In genomic region chr4:55541221-55541620, GRCm38 (mm10) we compare ENCODE assay signal across 20 mouse cellular contexts. TPM values are rescaled to one million over a fixed set of nuclear protein-coding genes. Genes with fewer than 3 reads are reported as not detected.
DNase-seq lines count a peak whose midpoint lies in the region; ATAC-seq and TF ChIP-seq lines count a peak whose summit lies in the region.
"Had no signal": no experiment of that assay in that cellular context is flagged by ENCODE, and none has a peak within 500 bp of the region (broad histone marks: within the 10 kb centered on the region; RNA-seq: fewer than 3 reads in every experiment).

No protein-coding gene starts in this region.

- no peak overlapping the region for H3K9ac ChIP-seq in lung, embryonic 16.5 days (ENCODE audit: low read length)
- no peak overlapping the region for H3K9ac ChIP-seq in heart, embryonic 13.5 days
- H3K9ac ChIP-seq: limb, embryonic 12.5 days; liver, embryonic 12.5 days had no signal

- H3K79me2 ChIP-seq in myocyte (ENCODE audit: control insufficient read depth, insufficient read depth): no peaks in the 10 kb centered on the region

- intact Hi-C loops in left cerebral cortex, postnatal 4 days (cut with DNase I): no loop called here

- H3ac ChIP-seq in myocyte (ENCODE audit: control insufficient read depth, insufficient read length): no peak overlapping the region

- H3K27ac ChIP-seq in lung, embryonic 16.5 days (ENCODE audit: low read length): no peak overlapping the region
- H3K27ac ChIP-seq in heart, embryonic 13.5 days (replicated peaks): peak overlapping the region; percentile 32; the same call in 1 of the 2 replicates
- H3K27ac ChIP-seq: hindbrain, embryonic 10.5 days; hindbrain, postnatal 0 days; limb, embryonic 12.5 days; liver, embryonic 12.5 days; macrophage; midbrain, embryonic 10.5 days; stomach, postnatal 0 days had no signal

- H3K4me1 ChIP-seq in lung, embryonic 16.5 days (replicated peaks; ENCODE audit: control insufficient read depth, insufficient read depth, low read length): no peaks in the 10 kb centered on the region
- H3K4me1 ChIP-seq in heart, embryonic 13.5 days: peaks cover 39% of the 10 kb centered on the region
- H3K4me1 ChIP-seq: hindbrain, embryonic 10.5 days; limb, embryonic 12.5 days; liver, embryonic 12.5 days; midbrain, embryonic 10.5 days had no signal

- no peak overlapping the region for H3K4me3 ChIP-seq in lung, embryonic 16.5 days (ENCODE audit: low read length)
- no peak overlapping the region for H3K4me3 ChIP-seq in heart, embryonic 13.5 days
- H3K4me3 ChIP-seq in myocyte: no peak overlapping the region
- H3K4me3 ChIP-seq: hindbrain, embryonic 10.5 days; limb, embryonic 12.5 days; liver, embryonic 12.5 days; midbrain, embryonic 10.5 days had no signal

- peak; percentile 26; the same call in 1 of the 2 replicates for ATAC-seq in lung, embryonic 16.5 days (ENCODE audit: low read depth)
- ATAC-seq in heart, embryonic 13.5 days (ENCODE audit: extremely low read depth, insufficient number of reproducible peaks, low FRiP score, low TSS enrichment): no peak; the same call in 1 of the 2 replicates
- ATAC-seq: forebrain, embryonic 14.5 days; hindbrain, postnatal 0 days; liver, embryonic 12.5 days had no signal

- no peak for TF ChIP-seq POLR2A in myocyte (IDR thresholded peaks at IDR 0.05; ENCODE audit: insufficient read length, low read depth)

- no peak for DNase-seq in lung, adult 18-20 months
- DNase-seq in heart, postnatal 4 days: peak; percentile 17
- no peak for DNase-seq in gastrocnemius, adult 18-20 months (ENCODE audit: low spot score)
- DNase-seq in left cerebral cortex, postnatal 4 days: no peak
- DNase-seq: cerebellum, adult 2 months; cerebellum, postnatal 36 days; gastrocnemius, postnatal 36 days; kidney, adult 8-10 months; kidney, postnatal 25 days had no signal

- H3K27me3 ChIP-seq in lung, embryonic 16.5 days (ENCODE audit: control insufficient read depth, insufficient read depth, low read depth, low read length): no peaks in the 10 kb centered on the region
- H3K27me3 ChIP-seq in heart, embryonic 13.5 days (replicated peaks): 0 out of 2 replicates have a peak, but pooled peaks cover 3% of the 10 kb centered on the region
- no peaks in the 10 kb centered on the region for H3K27me3 ChIP-seq in myocyte (ENCODE audit: control insufficient read depth, insufficient read depth, insufficient read length)
- H3K27me3 ChIP-seq: limb, embryonic 12.5 days had no signal

- H3K4me2 ChIP-seq in lung, embryonic 16.5 days (ENCODE audit: low read depth, low read length): no peak overlapping the region
- no peak overlapping the region for H3K4me2 ChIP-seq in heart, embryonic 13.5 days
- H3K4me2 ChIP-seq in myocyte (ENCODE audit: low read depth): peak overlapping the region; percentile 66
- H3K4me2 ChIP-seq: limb, embryonic 12.5 days; liver, embryonic 12.5 days had no signal

- 29% methylated on average over 4 of the region's 4 CpGs for WGBS in lung, embryonic 16.5 days
- 13% methylated on average over 4 of the region's 4 CpGs for WGBS in heart, embryonic 13.5 days

- H3K36me3 ChIP-seq in lung, embryonic 16.5 days (ENCODE audit: control insufficient read depth, insufficient read depth, low read length): no peaks in the 10 kb centered on the region
- H3K36me3 ChIP-seq in heart, embryonic 13.5 days: no peaks in the 10 kb centered on the region
- H3K36me3 ChIP-seq in myocyte (ENCODE audit: control insufficient read depth, insufficient read depth): no peaks in the 10 kb centered on the region
- H3K36me3 ChIP-seq: hindbrain, embryonic 10.5 days; limb, embryonic 12.5 days; liver, embryonic 12.5 days; midbrain, embryonic 10.5 days had no signal

- no peaks in the 10 kb centered on the region for H3K9me3 ChIP-seq in lung, embryonic 16.5 days (ENCODE audit: control insufficient read depth, low read length)
- no peaks in the 10 kb centered on the region for H3K9me3 ChIP-seq in heart, embryonic 13.5 days
- H3K9me3 ChIP-seq: hindbrain, embryonic 10.5 days; limb, embryonic 12.5 days; liver, embryonic 12.5 days; midbrain, embryonic 10.5 days had no signal

TF ChIP-seq in myocyte, 11 proteins besides CTCF, POLR2A, EP300 and RAD21:
- no peak for TF ChIP-seq E2F4 (IDR thresholded peaks at IDR 0.05; ENCODE audit: insufficient read depth)
- TF ChIP-seq MYOG (IDR thresholded peaks at IDR 0.05; ENCODE audit: control insufficient read depth in 1 of 3, insufficient read depth in 1 of 3, insufficient read length in 2 of 3, low read depth in 2 of 3): no peak
- TF ChIP-seq MAX (IDR thresholded peaks at IDR 0.05; ENCODE audit: low read depth): no peak
- no peak for TF ChIP-seq TCF3 (IDR thresholded peaks at IDR 0.05; ENCODE audit: insufficient read length, low read depth)
- no peak for TF ChIP-seq MYOD1 (IDR thresholded peaks at IDR 0.05; ENCODE audit: control insufficient read depth in 1 of 3, insufficient read length in 2 of 3, low read depth in 2 of 3)
- no peak for TF ChIP-seq USF1 (IDR thresholded peaks at IDR 0.05; ENCODE audit: low read depth)
- peak; percentile 39 for TF ChIP-seq POLR2AphosphoS2 (IDR thresholded peaks at IDR 0.05; ENCODE audit: insufficient read length, low read depth)
- peak; percentile 17 for TF ChIP-seq REST (IDR thresholded peaks at IDR 0.05; ENCODE audit: insufficient read depth, insufficient read length)
- no peak for TF ChIP-seq TCF12 (IDR thresholded peaks at IDR 0.05; ENCODE audit: insufficient read depth, poor library complexity, severe bottlenecking)

RNA-seq across cellular contexts. Expression of gene Klf4, which starts 9.0 kb away (rescaled TPM):
- polyA plus RNA-seq in lung, embryonic 16.5 days (2015; fragmentation: Nextera tagmentation; extraction: Ambion mirVana): 8.9 and 9.4 TPM in 2 replicates
- polyA plus RNA-seq in heart, embryonic 13.5 days (2015; fragmentation: Nextera tagmentation; extraction: Ambion mirVana): 3.7 and 3.8 TPM in 2 replicates
- 10 to 100 TPM; 44.3 to 44.9 TPM for total RNA-seq in heart, postnatal 4 days (2021)
- 84.3 TPM for polyA plus RNA-seq in myocyte (2012; fragmentation: generic; extraction: Trizol)
- 10 to 100 TPM; 16.0 to 46.3 TPM for total RNA-seq in gastrocnemius, adult 18-20 months (2021)
- total RNA-seq in left cerebral cortex, postnatal 4 days (2021): 1 to 10 TPM; 5.1 to 5.8 TPM
